Mouse (Mus musculus) left cerebral cortex, adult 11 months (tissue): Measurements from ENCODE around the gene Tsku.

ENCODE experiments used
- DNase-seq: peaks from one replicate; pipeline ENCODE4 v3.0.0; 2022; ENCODE audit warnings: low spot score

Gene Tsku

DNA sequence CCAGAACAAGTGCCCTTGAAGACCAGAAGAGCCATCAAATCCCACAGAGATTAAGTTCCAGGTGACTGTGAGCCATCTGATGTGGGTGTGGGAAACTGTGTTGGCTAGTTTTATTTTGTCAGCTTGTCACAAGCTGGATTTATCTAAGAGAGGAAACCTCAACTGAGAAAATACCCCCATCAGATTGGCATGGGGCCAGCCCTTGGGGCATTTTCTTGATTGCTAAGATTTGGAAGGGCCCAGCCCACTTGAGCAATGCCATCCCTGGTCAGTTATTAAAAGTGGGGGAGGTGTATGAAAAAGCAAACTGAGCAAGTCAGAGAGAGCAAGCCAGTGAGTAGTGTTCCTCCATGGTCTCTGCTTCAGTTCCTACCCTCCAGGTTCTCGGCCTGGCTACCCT is 36.9 kb downstream of the Tsku start:
- no peak for DNase-seq

DNA sequence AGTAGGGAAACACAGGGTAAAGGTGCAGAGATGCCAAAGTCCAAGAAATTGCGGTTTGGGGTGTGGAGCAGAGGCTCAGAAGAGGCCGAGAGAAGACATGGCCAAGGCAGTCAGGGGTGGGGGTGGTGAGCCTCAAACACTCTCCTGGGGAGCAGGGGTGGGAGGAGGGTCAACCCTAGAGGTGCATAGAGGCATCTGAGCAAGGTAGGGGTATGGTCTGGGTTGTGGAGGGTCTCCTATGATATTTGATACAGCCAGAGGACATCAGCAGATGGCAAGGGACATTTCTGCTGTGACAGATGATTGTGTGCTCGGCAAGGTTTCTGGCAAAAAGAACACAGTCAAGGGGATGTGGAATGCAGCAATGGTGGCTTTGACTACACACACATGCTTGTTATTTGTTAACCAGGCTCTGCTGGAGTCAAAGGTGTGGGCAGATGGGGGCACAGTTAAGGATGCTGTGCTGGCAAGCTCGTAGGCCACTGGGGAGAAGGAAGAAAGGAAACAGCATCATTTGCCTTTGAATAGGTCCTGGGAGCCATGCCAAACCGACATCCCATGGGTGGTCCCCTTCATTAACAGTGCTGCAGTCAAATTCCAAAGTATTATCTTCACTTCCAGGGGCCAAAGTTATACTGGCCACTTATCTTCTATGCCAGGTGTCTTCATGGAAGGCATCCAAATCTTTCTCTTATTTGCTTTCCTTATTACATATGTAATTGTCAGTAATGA is 37.7 kb downstream of the Tsku start:
- DNase-seq, result no peak

DNA sequence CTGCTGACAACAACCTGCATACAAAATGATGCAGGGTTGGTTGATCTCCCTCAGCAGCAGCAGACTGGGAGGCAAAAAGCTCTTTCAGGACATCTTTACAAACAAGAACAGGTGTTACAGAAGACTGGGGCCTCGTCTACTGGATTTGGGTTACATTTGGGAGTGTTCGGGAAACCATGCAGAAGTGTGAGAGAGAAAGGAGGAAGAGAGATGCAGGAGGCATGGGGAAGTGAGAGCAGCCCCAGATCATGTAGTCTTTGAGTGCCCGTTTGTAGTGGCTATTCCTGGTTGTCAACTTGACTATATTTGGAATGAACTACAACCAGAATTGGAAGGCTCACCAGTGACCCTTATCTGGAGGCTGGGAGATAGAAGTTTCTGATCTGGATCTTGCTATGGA is 38.7 kb downstream of the Tsku start:
- DNase-seq, result no peak

DNA sequence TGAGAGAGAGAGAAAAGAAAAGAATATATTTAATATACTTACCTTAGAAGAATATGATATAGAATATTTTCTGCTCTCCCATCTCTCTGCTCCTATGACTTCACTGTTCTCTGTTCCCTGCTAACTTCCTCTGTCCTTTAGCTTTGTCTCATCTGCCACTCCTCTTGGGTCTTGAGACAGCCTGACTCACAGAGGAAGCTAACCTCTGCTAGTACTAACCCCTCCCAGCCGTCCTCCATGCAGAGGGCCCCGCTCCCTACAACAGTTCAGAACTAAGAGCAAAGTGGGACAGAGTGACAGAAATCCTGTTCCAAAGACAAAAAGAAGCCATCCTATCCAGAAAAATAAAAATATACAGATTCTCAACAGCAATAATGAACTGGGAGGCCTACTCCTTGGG is 40.0 kb downstream of the Tsku start, which contains the start of gene Acer3:
Gene Acer3 (minus strand): TSS at position 126 of the 400 bp plus-strand sequence.
- no peak for DNase-seq

DNA sequence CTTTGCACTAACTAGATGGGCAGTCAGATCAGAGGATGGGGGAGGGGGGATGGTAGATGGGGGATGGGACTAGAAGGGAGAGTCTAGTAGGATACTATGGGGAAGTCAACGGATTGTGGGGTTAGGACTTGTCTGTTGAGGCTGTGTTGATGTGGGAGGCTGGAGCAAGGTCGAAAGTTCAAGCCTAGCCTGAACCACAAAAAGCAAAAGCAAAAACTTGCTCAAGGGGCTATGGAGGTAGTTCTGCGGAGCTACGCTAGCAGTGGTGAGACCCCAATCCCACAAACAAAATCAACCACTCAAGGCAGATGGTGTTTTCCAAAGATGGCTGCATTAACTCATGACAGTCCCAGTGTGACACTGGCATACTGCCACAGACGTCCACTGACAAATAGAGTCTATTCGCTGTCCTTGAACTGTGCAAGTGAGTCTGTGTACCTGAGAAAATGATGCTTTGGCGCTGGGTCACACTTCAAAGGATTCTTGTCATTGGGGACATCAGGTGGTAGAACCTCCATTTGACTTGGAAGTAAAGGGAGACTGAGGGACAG is 41.0 kb downstream of the Tsku start:
- no peak for DNase-seq

DNA sequence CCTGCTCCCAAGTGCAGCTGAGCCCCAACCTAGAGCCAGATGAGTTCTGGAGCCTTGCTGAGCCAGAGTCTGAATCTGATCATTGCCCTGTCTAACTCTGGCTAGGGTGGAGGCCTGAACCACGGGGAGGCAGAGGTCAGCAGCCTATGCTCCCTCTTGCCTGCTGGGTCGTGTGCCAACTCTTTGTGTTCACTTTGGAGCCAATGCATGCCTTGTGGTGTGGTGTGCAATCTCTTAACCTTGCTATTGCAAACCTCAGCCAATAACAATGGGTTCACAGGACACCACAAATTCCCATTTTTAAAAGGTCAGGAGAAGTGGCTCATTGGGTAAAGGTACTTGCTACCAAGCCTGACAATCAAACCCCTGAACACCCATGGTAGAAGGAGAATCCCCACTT is 44.6 kb downstream of the Tsku start:
- no peak for DNase-seq

DNA sequence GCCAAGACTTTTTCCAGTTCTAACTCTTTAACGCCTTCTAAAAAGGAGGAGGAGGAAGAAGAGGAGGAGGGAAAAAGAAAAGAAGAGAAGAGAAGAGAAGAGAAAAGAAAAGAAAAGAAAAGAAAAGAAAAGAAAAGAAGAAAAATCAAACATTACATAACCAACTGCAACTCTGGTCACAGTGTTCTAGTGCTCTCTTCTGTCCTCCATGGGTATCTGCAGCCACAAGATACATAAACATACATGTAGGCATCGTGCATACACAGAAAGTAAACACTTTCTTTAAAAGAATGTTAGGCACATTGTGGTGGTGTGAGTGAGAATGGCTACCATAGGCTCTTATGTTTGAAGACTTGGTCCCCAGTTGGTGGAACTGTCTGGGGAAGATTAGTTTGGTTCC is 46.0 kb downstream of the Tsku start:
- DNase-seq, result no peak

DNA sequence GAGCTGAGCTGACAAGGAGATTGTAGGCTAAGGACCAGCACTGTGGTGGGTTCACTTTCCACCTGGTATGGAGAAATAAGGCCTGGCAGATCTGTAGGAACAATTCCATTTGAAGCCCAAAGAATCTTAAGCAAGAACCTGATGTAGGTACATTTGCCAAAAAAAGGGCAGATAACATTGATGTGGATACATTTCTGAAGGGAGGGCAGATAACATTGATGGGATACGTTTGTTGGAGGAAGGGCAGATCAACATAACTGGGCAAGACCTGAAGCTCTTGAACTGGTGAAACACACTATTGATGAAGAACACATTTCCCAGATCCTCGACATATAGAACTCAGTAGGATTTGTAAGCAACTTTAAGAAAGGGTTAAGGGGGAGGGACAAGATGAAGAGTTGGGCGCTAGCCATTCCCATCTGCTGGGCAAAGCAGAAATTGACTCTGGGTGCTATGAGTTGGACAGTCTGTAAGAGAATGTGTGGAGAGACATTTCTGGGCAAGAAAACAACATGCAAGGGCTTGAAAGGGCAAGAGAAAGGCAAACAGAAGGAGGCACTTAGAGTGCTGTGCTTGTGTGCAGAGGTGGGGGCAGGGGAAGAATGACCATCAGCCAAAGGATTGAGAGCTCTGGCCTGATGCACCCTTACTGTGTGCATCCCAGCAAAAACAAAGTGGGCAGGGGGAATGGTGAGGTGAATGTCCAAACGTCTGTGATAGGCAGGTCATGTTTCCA is 48.8 kb downstream of the Tsku start:
- no peak for DNase-seq

DNA sequence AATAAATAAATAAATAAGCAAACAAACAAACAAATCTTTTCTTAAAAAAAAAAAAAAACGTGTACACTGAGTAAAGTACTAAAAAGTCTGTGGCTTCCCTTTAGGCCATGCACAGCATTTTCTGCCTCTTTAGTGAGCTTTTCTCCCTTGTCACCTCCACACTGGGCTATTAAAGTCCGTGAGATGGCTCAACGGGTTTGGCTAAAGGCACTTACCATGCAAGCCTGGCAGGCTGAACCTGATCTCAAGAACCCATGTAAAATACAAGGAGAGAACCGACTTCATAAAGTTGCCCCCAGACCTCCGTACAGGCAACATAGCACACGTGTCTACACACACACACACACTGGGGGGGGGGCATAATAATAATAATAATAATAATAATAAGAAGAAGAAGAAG is 50.9 kb downstream of the Tsku start:
- DNase-seq, result no peak

DNA sequence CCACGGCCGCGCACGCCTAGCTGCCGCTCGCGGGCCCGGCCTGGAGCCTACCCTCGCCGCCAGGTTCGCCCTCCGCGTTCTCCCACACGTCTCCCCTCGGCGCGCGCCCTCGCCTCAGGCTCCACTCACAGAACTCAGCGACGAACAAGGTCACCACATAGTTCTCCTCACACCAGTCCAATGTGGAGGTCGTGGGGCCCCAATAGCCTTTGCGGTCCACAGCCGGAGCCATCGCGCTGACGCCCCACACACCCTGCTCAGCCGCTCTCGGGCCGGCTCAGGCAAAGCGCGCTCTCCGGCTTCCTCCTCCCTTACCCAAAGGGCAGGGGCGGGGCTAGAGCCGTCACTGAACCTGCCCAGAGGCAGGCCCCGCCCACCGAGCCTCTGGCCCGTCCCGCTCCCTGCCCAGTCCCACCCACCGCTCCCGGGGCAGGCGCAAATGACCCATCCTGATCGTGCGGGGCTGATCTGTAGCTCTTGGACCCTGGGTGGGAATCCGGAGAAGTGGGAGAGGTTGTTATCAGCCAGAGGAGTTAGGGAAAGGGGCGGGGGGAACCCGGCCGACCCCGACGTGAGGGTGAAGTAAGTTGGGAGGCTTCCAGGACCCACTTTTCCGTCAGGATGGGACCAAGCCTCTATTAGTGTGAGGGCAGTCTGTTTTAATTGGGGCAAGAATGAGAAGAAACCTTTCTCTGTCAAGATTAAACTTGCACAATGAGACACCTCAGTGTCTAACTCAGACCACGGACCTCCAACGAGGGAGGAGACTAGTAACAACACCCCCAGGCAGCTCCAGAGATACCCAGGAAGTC is 51.7 kb downstream of the Tsku start:
- peak; percentile 86 for DNase-seq

DNA sequence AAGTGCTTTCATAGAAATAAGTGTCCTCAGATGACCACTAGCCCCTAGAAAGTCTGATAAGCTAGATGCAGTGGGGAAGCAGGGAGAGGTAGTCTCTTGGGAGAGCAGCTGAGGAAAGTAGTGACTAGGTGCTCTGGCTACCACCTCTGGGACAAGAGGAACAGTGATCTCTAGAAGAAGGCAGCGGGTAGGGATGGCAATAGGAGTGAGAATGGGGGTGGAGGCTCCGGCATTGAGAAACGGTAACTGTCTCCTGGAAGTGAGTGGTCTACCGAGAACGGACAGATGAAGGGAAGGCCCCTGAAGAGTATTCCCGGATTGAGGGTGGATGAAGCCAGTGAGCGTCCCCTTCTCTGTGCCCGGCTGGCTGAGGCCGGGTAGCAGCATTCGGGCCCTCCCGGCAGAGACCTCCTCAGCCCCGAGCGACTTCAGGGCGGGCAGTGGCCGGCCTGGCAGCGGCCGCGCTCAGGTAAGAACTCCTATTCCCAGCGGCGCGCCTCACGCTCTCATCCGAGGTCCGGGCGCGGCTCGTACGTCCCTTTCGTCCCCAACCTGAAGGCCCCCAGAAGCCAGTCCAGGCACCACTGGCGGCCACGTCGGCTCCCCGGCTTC is 52.4 kb downstream of the Tsku start:
- no peak for DNase-seq

DNA sequence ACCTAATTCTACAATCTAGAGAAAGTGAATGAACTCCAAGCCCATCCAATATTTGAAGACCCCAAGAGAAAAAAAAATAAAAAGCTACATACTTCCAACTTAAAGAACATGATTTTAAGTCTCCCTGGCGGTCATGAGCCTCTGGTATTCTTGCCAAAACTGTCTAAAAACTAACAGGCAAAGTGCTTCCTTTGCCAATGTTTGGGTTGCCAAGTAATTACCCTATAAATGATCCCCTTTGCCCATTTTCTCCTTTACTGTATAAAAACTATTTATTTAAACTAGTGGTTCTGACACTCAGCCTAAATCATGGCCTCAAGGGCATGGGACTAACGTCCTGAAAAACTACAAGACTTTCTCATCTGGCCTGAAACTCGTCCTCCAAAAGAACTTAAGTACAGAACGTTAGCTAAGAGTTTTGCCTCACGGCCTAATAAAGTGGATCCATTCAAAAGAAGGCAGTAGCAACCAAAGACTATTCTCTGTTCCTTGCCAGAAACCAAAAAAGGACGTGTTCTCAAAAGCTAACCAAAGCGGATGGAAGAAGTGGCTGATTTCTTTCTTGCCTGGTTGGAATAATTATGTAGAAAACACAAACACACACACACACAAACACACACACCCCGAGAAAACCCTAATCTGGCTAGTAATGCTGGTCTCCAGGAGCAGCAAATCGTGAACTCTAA is 53.1 kb downstream of the Tsku start:
- DNase-seq, result no peak

DNA sequence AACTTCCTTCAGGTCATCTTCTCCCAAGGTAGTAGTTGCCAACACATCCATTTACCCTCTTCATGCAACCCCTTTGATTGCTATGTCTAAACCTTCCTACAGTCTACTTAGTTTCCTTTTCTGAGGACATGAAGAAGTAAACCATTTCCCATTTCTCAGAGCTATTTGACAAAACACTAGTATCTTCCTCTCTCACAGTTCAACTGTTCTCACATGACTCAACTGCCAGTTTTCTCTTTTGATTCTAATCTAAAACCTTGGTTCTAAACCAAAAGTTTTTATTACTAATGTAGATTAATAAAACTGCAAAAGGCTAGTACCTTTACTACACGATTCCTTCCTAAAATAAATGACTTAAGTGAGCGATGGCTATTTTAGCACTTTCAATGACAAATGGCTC is 53.7 kb downstream of the Tsku start:
- no peak for DNase-seq
